Mouse (Mus musculus): Measurements from ENCODE around the gene Foxd4. TPM values are rescaled to one million over a fixed set of nuclear protein-coding genes. Genes with fewer than 3 reads are reported as not detected.
"Not testable (repeated sequence)": the region's sequence is repeated elsewhere in the genome, so short reads cannot be mapped to it uniquely, and the experiment has no call there.

The Foxd4 gene
- polyA plus RNA-seq, 1 experiment from 2014 or later = not detected

DNA sequence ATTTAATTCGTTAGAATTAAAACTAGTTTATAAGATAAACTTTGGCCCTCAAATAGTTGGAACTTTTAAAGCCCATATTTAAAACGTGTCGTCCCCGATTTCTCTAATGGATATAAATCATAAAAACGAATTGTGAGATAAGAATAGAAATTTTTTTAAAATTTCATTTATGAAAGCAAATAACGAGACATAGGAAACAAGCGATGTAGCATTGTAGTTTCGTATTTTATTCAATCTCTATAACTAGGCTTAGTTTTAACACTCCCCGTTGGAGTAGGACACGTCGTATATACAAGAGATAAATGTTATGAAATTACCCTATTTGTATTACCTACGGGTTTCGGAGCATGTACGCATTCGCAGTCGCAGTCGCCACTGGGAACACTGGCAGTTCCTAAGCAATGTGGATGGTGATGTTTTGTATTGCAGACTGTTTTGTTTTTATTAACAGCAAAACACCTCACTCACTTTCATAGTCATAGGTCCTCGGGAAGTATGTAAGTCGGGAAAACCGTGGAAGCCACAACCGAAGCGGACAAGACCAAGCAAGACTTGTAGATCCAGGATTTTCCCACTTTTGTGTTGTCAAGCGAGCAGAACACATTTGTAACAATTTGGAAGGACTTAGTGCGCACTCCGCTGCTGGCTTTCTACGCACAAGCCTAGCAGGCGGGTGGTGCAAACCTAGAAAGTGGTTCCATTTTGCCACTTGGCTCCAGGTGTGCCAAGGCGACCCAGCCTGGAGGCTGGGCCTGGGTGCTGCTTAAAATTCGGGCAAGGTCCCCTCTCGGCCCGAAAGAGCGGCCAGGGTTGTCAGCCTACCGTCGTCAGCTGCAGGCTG, 2.0 kb downstream of the Foxd4 start:
- no peak overlapping the region for H3K27ac ChIP-seq
- H3K4me1 ChIP-seq = peaks cover 27% of the 10 kb centered on the region
- no peaks in the 10 kb centered on the region for H3K9me3 ChIP-seq
- peaks cover 88% of the 10 kb centered on the region for H3K27me3 ChIP-seq (ENCODE audit: insufficient read depth, poor library complexity, severe bottlenecking)
- DNase-seq (ENCODE audit: low spot score) = no peak
- WGBS = 4% methylated on average over 34 of the region's 34 CpGs
- H3K4me3 ChIP-seq = peak overlapping the region; percentile 61
- H3K36me3 ChIP-seq = no peaks in the 10 kb centered on the region

DNA sequence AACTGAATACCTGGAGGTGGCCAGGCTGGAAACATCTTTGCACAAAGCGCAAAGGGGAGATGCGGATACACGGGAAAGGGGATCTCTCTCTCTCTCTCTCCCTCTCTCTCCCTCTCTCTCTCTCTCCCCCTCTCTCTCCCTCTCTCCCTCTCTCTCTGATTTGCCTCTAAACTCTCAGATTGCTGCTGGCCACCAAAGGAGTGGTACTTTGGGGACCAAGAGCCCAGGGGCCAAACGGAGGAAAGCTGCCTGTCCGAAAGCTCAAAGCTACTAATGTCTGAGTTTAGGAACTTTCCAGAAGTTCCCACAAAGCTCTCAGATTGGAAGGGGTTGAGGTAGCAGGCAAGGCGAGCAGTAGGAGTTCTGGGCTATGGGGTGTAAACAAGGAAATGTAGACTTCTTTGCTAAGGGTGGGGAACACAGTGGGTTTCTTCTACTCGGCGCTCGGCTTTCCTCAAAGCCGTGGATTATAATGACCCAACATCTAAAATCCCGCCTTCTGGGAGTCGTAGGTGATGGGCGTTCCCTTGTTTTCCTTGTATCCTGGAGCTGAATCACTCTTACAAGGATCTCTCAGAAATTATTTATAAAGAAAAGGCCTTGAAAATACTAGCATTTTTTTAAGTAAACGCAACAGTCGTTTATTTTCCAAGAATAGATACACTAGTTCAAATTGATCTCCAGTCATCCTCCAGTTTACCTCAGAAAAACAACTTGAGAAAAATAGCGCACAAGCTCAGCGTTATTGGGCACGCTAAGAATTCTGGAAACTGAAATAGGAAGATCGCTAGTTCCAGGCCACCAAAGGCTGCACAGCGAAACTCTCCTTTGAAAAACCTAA, 2.9 kb downstream of the Foxd4 start:
- peak overlapping the region; percentile 52 for H3K4me3 ChIP-seq
- 2% methylated on average over 20 of the region's 20 CpGs for WGBS
- H3K9me3 ChIP-seq = no peaks in the 10 kb centered on the region
- no peak overlapping the region for H3K27ac ChIP-seq
- H3K27me3 ChIP-seq (ENCODE audit: insufficient read depth, poor library complexity, severe bottlenecking) = peaks cover 79% of the 10 kb centered on the region
- H3K4me1 ChIP-seq = peaks cover 27% of the 10 kb centered on the region
- DNase-seq (ENCODE audit: low spot score) = peak; percentile 73
- no peaks in the 10 kb centered on the region for H3K36me3 ChIP-seq

- DNase-seq (ENCODE audit: low spot score) = peak; percentile 73
- H3K4me1 ChIP-seq = peaks cover 27% of the 10 kb centered on the region
- H3K27me3 ChIP-seq (ENCODE audit: insufficient read depth, poor library complexity, severe bottlenecking) = peaks cover 71% of the 10 kb centered on the region
- no peaks in the 10 kb centered on the region for H3K36me3 ChIP-seq
- H3K27ac ChIP-seq = no peak overlapping the region
- peak overlapping the region; percentile 52 for H3K4me3 ChIP-seq
- WGBS = 1% methylated on average over 57 of the region's 57 CpGs
- no peaks in the 10 kb centered on the region for H3K9me3 ChIP-seq
These were observed 3.7 kb downstream of the Foxd4 start for GRCm38 (mm10) chr19:24897006-24897895.

- WGBS = 11% methylated on average over 4 of the region's 4 CpGs
- H3K9me3 ChIP-seq = no peaks in the 10 kb centered on the region
- peaks cover 27% of the 10 kb centered on the region for H3K4me1 ChIP-seq
- peaks cover 63% of the 10 kb centered on the region for H3K27me3 ChIP-seq (ENCODE audit: insufficient read depth, poor library complexity, severe bottlenecking)
- no peak overlapping the region for H3K27ac ChIP-seq
- no peaks in the 10 kb centered on the region for H3K36me3 ChIP-seq
- H3K4me3 ChIP-seq = no peak overlapping the region
- peak; percentile 56 for DNase-seq (ENCODE audit: low spot score)
These were observed 4.5 kb downstream of the Foxd4 start for GRCm38 (mm10) chr19:24896536-24896935.

DNA sequence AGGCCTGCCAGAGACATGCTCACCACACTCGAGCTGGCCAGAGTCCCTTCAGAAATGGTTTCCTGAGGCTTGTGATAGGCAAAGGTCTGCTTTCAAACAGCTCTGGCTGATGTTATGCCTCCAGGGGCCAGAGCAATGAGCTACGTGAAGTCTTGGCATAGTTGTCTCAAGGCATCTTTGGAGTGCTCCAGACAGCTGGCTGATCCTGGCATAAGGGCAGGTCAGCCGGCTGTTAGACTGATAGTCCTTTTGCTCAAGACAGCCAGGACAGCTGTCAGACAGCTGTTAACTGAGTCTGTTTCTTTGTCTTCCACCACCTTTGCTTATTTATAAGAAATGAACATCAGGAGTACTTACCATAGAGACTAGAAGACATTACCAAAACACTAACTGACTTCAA, 14.1 kb downstream of the Foxd4 start:
- H3K36me3 ChIP-seq = no peaks in the 10 kb centered on the region
- no peak overlapping the region for H3K4me3 ChIP-seq
- no peak for DNase-seq (ENCODE audit: low spot score)
- H3K27me3 ChIP-seq (ENCODE audit: insufficient read depth, poor library complexity, severe bottlenecking) = peaks cover 65% of the 10 kb centered on the region; the same call in 1 of the 2 replicates
- H3K27ac ChIP-seq = no peak overlapping the region
- 69% methylated on average over 3 of the region's 3 CpGs for WGBS
- no peaks in the 10 kb centered on the region for H3K9me3 ChIP-seq
- H3K4me1 ChIP-seq = peaks cover 10% of the 10 kb centered on the region

GRCm38 (mm10) chr19:24885504-24885903, 15.5 kb downstream of the Foxd4 start:
- H3K4me1 ChIP-seq = peaks cover 10% of the 10 kb centered on the region
- no peaks in the 10 kb centered on the region for H3K36me3 ChIP-seq
- WGBS = 9% methylated on average over 5 of the region's 5 CpGs
- H3K9me3 ChIP-seq = no peaks in the 10 kb centered on the region
- peak overlapping the region; percentile 12; the same call in 1 of the 2 replicates for H3K4me3 ChIP-seq
- H3K27ac ChIP-seq = no peak overlapping the region
- no peak for DNase-seq (ENCODE audit: low spot score)
- H3K27me3 ChIP-seq (ENCODE audit: insufficient read depth, poor library complexity, severe bottlenecking) = peaks cover 57% of the 10 kb centered on the region; the same call in 1 of the 2 replicates

GRCm38 (mm10) chr19:24881237-24881636, 19.8 kb downstream of the Foxd4 start:
- no peak overlapping the region for H3K4me3 ChIP-seq
- no peaks in the 10 kb centered on the region for H3K9me3 ChIP-seq
- H3K27me3 ChIP-seq (ENCODE audit: insufficient read depth, poor library complexity, severe bottlenecking) = peaks cover 28% of the 10 kb centered on the region; the same call in 1 of the 2 replicates
- H3K36me3 ChIP-seq = no peaks in the 10 kb centered on the region
- H3K4me1 ChIP-seq = peaks cover 21% of the 10 kb centered on the region
- 60% methylated on average over 4 of the region's 4 CpGs for WGBS
- H3K27ac ChIP-seq = no peak overlapping the region
- no peak for DNase-seq (ENCODE audit: low spot score)

DNA sequence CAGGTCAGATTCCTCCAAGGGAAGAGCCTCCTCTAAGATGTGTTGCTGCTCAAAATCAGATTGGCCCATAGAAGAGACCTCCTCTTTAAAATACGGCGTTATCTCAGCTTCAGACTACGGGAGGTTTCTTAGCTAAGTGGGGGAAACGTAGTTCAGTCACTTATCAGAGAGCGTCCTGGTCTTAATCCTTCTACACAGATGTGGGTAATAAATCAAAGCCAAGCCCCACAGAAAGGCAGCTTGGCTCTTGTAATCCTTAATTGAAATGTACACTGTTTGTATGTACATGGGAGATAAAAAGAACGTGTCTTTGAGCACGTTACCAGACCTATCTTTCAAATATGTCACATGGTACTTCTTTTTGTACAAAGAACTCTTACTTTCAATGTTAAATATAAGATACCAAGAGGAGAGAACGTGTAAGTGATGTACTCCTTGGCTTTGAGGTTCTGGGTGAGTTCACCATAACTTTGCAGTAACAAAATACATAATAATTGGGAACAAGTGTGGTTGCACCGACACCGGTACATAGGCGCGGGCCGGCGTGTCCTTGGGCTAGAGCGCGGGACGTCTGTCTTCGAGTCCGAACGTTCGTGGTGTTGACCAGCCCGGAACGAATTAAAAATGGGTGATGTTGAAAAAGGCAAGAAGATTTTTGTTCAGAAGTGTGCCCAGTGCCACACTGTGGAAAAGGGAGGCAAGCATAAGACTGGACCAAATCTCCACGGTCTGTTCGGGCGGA, 25.7 kb downstream of the Foxd4 start, which contains the start of gene Gm10053:
TSS of gene Gm10053 (plus strand) at position 558 of the 742 bp plus-strand sequence.
- not testable (repeated sequence) for DNase-seq (ENCODE audit: low spot score); H3K4me3 ChIP-seq; H3K9me3 ChIP-seq; H3K27ac ChIP-seq; H3K36me3 ChIP-seq
- Histone ChIP-seq H3K27me3 (ENCODE audit: insufficient read depth, poor library complexity, severe bottlenecking) (peaks cover 11% of the 10 kb centered on the region), H3K4me1 (peaks cover 16% of the 10 kb centered on the region)
- WGBS = 70% methylated on average over 23 of the region's 26 CpGs

- 56% methylated on average over 2 of the region's 2 CpGs for WGBS
- no peak for DNase-seq (ENCODE audit: low spot score)
These were observed 27.1 kb downstream of the Foxd4 start for GRCm38 (mm10) chr19:24873873-24874272.

DNA sequence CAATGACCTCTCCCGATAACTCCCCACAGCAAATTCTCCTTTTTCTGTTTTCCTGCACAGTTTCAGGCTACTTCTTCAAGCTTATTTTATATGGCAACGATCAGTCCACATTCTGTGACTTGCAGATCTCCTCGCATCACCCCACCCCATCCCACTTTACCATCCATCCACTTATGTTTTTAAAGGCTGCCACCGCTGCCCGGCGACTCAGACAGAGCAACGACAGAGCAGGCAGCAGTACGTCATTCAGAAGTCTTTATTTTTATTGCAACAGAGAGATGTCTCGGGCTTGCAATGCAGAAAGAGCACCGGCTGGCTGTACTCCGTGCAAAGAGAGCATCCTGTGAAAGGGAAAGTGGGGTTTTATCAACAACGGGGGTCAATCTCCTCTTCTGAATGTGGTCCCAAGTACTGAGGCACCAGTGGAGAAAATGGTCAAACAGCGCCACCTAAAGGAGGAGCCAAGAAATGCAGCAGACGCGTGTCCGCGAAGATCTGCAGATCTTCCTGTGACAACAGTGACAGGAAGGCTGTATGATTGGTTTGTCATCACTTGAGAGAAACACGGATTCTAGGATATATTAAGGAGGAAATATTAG, 29.9 kb downstream of the Foxd4 start:
- Histone ChIP-seq H3K36me3 (no peaks in the 10 kb centered on the region), H3K4me3 (peak overlapping the region; percentile 54), H3K27me3 (ENCODE audit: insufficient read depth, poor library complexity, severe bottlenecking) (peaks cover 11% of the 10 kb centered on the region), H3K9me3 (no peaks in the 10 kb centered on the region), H3K4me1 (peaks cover 10% of the 10 kb centered on the region; the same call in 1 of the 2 replicates), H3K27ac (no peak overlapping the region)
- no peak for DNase-seq (ENCODE audit: low spot score)
- 21% methylated on average over 18 of the region's 18 CpGs for WGBS

More at GRCm38 (mm10) chr19:24873873-24874272, 27.1 kb downstream of the Foxd4 start:
- no peak overlapping the region for H3K27ac ChIP-seq
- H3K4me3 ChIP-seq = no peak overlapping the region
- no peaks in the 10 kb centered on the region for H3K36me3 ChIP-seq
- H3K27me3 ChIP-seq (ENCODE audit: insufficient read depth, poor library complexity, severe bottlenecking) = peaks cover 11% of the 10 kb centered on the region
- H3K4me1 ChIP-seq = peaks cover 17% of the 10 kb centered on the region
- H3K9me3 ChIP-seq = no peaks in the 10 kb centered on the region

DNA sequence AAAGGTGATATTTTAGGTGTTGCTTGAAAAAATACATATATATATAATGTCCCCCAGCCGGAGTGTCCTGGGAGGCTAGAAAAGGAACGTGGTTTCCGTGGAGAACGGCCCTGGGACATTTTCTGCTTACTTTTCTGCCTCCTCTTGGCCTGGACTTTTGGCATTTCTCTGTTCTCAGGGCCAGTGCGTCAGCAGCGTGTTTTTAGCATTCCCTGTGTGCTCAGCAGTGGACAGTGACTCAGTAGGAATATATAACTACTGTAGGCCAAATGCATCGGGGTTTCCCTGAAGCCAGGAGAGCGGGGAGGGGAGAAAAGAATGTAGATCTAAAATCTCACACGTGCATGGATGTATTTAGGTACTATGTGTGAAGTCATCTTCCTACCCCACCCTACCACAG, 35.6 kb downstream of the Foxd4 start:
- WGBS = 86% methylated on average over 9 of the region's 9 CpGs

More for the DNA sequence above, 35.6 kb downstream of the Foxd4 start:
- Histone ChIP-seq H3K36me3 (no peaks in the 10 kb centered on the region), H3K27me3 (ENCODE audit: insufficient read depth, poor library complexity, severe bottlenecking) (peaks cover 18% of the 10 kb centered on the region), H3K9me3 (no peaks in the 10 kb centered on the region), H3K4me3 (no peak overlapping the region), H3K27ac (no peak overlapping the region), H3K4me1 (peaks cover 26% of the 10 kb centered on the region)
- DNase-seq (ENCODE audit: low spot score) = no peak

Data from heart, embryonic 10.5 days (tissue).